In genomic region chr10:99287206-99287605, GRCm38 (mm10) we compare ENCODE assay signal across 8 mouse cellular contexts. TPM values are rescaled to one million over a fixed set of nuclear protein-coding genes. Genes with fewer than 3 reads are reported as not detected.
A peak's percentile ranks its signal among the peaks of the same experiment; 100 is the strongest.
DNase-seq lines count a peak whose midpoint lies in the region; ATAC-seq lines count a peak whose summit lies in the region.
"Had no signal": no experiment of that assay in that cellular context is flagged by ENCODE, and none has a peak within 500 bp of the region (broad histone marks: within the 10 kb centered on the region; RNA-seq: fewer than 3 reads in every experiment).

No protein-coding gene starts in this region.

- no peak overlapping the region for H3K9ac ChIP-seq in lung, embryonic 15.5 days
- no peak overlapping the region for H3K9ac ChIP-seq in forebrain, embryonic 13.5 days
- H3K9ac ChIP-seq in limb, embryonic 13.5 days, result no peak overlapping the region
- H3K9ac ChIP-seq in stomach, embryonic 14.5 days (replicated peaks; ENCODE audit: low read depth, low read length), result no peak overlapping the region

- H3K4me1 ChIP-seq in lung, embryonic 15.5 days, result peaks cover 19% of the 10 kb centered on the region
- peaks cover 5% of the 10 kb centered on the region; the same call in 1 of the 2 replicates for H3K4me1 ChIP-seq in forebrain, embryonic 13.5 days
- peaks cover 21% of the 10 kb centered on the region; the same call in 1 of the 2 replicates for H3K4me1 ChIP-seq in limb, embryonic 13.5 days
- H3K4me1 ChIP-seq in stomach, embryonic 14.5 days (ENCODE audit: control insufficient read depth, insufficient read depth, low read length), result 0 out of 2 replicates have a peak, but pooled peaks cover 7% of the 10 kb centered on the region

- no peak for ATAC-seq in lung, embryonic 15.5 days (ENCODE audit: borderline replicate concordance, extremely low read depth, low FRiP score, low TSS enrichment)
- ATAC-seq in forebrain, embryonic 13.5 days, result no peak
- no peak for ATAC-seq in limb, embryonic 13.5 days (ENCODE audit: low FRiP score, low read depth)
- no peak for ATAC-seq in stomach, embryonic 14.5 days (ENCODE audit: insufficient number of reproducible peaks, insufficient read depth, low FRiP score, low read depth)

- WGBS in lung, embryonic 15.5 days, result 41% methylated on average over 6 of the region's 6 CpGs
- 51% methylated on average over 6 of the region's 6 CpGs for WGBS in forebrain, embryonic 13.5 days
- WGBS in limb, embryonic 13.5 days, result 33% methylated on average over 6 of the region's 6 CpGs
- whole genome bisulfite sequencing in stomach, embryonic 14.5 days, result 40% methylated on average over 6 of the region's 6 CpGs

- no peak overlapping the region for H3K4me3 ChIP-seq in lung, embryonic 15.5 days
- no peak overlapping the region for H3K4me3 ChIP-seq in forebrain, embryonic 13.5 days
- H3K4me3 ChIP-seq in limb, embryonic 13.5 days, result peak overlapping the region; percentile 9; the same call in 1 of the 2 replicates
- no peak overlapping the region for H3K4me3 ChIP-seq in stomach, embryonic 14.5 days (ENCODE audit: low read depth, low read length)

- no peaks in the 10 kb centered on the region for H3K27me3 ChIP-seq in lung, embryonic 15.5 days
- 0 out of 2 replicates have a peak, but pooled peaks cover 2% of the 10 kb centered on the region for H3K27me3 ChIP-seq in forebrain, embryonic 13.5 days
- H3K27me3 ChIP-seq in limb, embryonic 13.5 days, result no peaks in the 10 kb centered on the region
- no peaks in the 10 kb centered on the region for H3K27me3 ChIP-seq in stomach, embryonic 14.5 days (ENCODE audit: control insufficient read depth, insufficient read depth, low read length)

- H3K4me2 ChIP-seq in lung, embryonic 15.5 days, result peak overlapping the region; percentile 31
- H3K4me2 ChIP-seq in forebrain, embryonic 13.5 days, result peak overlapping the region; percentile 38
- peak overlapping the region; percentile 52 for H3K4me2 ChIP-seq in limb, embryonic 13.5 days (replicated peaks)
- H3K4me2 ChIP-seq in stomach, embryonic 14.5 days (replicated peaks; ENCODE audit: low read depth, low read length), result peak overlapping the region; percentile 27

- H3K36me3 ChIP-seq in lung, embryonic 15.5 days, result no peaks in the 10 kb centered on the region
- H3K36me3 ChIP-seq in forebrain, embryonic 13.5 days (ENCODE audit: poor library complexity, severe bottlenecking), result no peaks in the 10 kb centered on the region
- H3K36me3 ChIP-seq in limb, embryonic 13.5 days, result no peaks in the 10 kb centered on the region
- H3K36me3 ChIP-seq in stomach, embryonic 14.5 days (ENCODE audit: control insufficient read depth, insufficient read depth, low read length), result no peaks in the 10 kb centered on the region

- no peak for DNase-seq in lung, adult 18-20 months
- no peak for DNase-seq in MN1 (ENCODE audit: low spot score)
- DNase-seq in lung, postnatal 14 days, result no peak
- DNase-seq: layer of hippocampus, adult 9-11 months had no signal

- H3K9me3 ChIP-seq in lung, embryonic 15.5 days, result no peaks in the 10 kb centered on the region
- no peaks in the 10 kb centered on the region for H3K9me3 ChIP-seq in forebrain, embryonic 13.5 days (replicated peaks)
- no peaks in the 10 kb centered on the region for H3K9me3 ChIP-seq in limb, embryonic 13.5 days
- H3K9me3 ChIP-seq in stomach, embryonic 14.5 days (ENCODE audit: control insufficient read depth, low read depth, low read length), result no peaks in the 10 kb centered on the region

- no peak overlapping the region for H3K27ac ChIP-seq in lung, embryonic 15.5 days
- no peak overlapping the region for H3K27ac ChIP-seq in forebrain, embryonic 13.5 days
- H3K27ac ChIP-seq in limb, embryonic 13.5 days, result no peak overlapping the region
- no peak overlapping the region for H3K27ac ChIP-seq in stomach, embryonic 14.5 days (ENCODE audit: low read length)

RNA-seq across cellular contexts. Expression of gene Dusp6, which starts 24.2 kb away (rescaled TPM):
- 72.1 and 73.6 TPM in 2 replicates for polyA plus RNA-seq in lung, embryonic 15.5 days (2015; fragmentation: Nextera tagmentation; extraction: Ambion mirVana)
- polyA plus RNA-seq in forebrain, embryonic 13.5 days (2015; fragmentation: Nextera tagmentation; extraction: Ambion mirVana), result 24.9 and 26.8 TPM in 2 replicates
- polyA plus RNA-seq in limb, embryonic 13.5 days (2015; fragmentation: Nextera tagmentation; extraction: Ambion mirVana), result 64.3 and 72.1 TPM in 2 replicates
- polyA plus RNA-seq in stomach, embryonic 14.5 days (2014; fragmentation: Nextera tagmentation; extraction: Ambion mirVana), result 41.2 and 41.8 TPM in 2 replicates
